Mouse (Mus musculus) heart, embryonic 16.5 days (tissue): Measurements from ENCODE around the gene Slc16a13. TPM values are rescaled to one million over a fixed set of nuclear protein-coding genes. Genes with fewer than 3 reads are reported as not detected.

ENCODE experiments used
- ATAC-seq: fragments of 200-750 bp; cut with Nextera tagmentation; replicated peaks from 2 replicates; pipeline ENCODE4 v1.8.0; 2017; ENCODE audit warnings: moderate number of reproducible peaks; ENCODE audit not compliant: insufficient read depth, low FRiP score; ENCODE audit errors: extremely low read depth
- H3K27ac ChIP-seq: fragments of 300-500 bp; sonication (generic); 2 replicates; pipeline ENCODE4 v1.5.1; 2014; ENCODE audit warnings: mild to moderate bottlenecking, low read length, control low read depth, moderate library complexity
- H3K27me3 ChIP-seq: fragments of 300-500 bp; sonication (generic); 2 replicates; pipeline ENCODE4 v1.6.1; 2014; ENCODE audit warnings: low read length, mixed read lengths; ENCODE audit not compliant: control insufficient read depth, insufficient read depth
- H3K36me3 ChIP-seq: fragments of 300-500 bp; sonication (generic); 2 replicates; pipeline ENCODE4 v1.6.1; 2014; ENCODE audit not compliant: control insufficient read depth, insufficient read depth
- H3K4me1 ChIP-seq: fragments of 300-500 bp; sonication (generic); 2 replicates; pipeline ENCODE4 v1.6.1; 2014; ENCODE audit warnings: low read length, mixed read lengths; ENCODE audit not compliant: control insufficient read depth, insufficient read depth
- H3K4me2 ChIP-seq: fragments of 300-500 bp; sonication (generic); 2 replicates; pipeline ENCODE4 v1.6.1; 2014; ENCODE audit warnings: low read depth, mild to moderate bottlenecking, control low read depth, low read length
- H3K4me3 ChIP-seq: fragments of 300-500 bp; sonication (generic); 2 replicates; pipeline ENCODE4 v1.5.1; 2014; ENCODE audit warnings: mild to moderate bottlenecking, control low read depth, low read length
- H3K9ac ChIP-seq: fragments of 300-500 bp; sonication (generic); 2 replicates; pipeline ENCODE4 v1.6.1; 2014; ENCODE audit warnings: low read length, control low read depth
- H3K9me3 ChIP-seq: fragments of 300-500 bp; sonication (generic); replicated peaks from 2 replicates; pipeline ENCODE4 v1.6.1; 2016; ENCODE audit warnings: low read length; ENCODE audit not compliant: control insufficient read depth
- WGBS: fragments of 180-500 bp; shearing (Covaris S2); extraction: QIAGEN DNeasy Blood & Tissue Kit; methylation state at CpG from one replicate; pipeline ENCODE4 v1.1.7; 2014; 5-methylcytosine and 5-hydroxymethylcytosine counted together
- polyA plus RNA-seq: library from polyadenylated mRNA; unstranded; fragments of >200 nt; fragmentation: Nextera tagmentation; extraction: Ambion mirVana; gene quantifications from 2 replicates; pipeline ENCODE4 v1.2.1, GENCODE M21; 2015

The Slc16a13 gene
- polyA plus RNA-seq, 1 experiment from 2014 or later = 5.6 TPM

- no peak overlapping the region for H3K9ac ChIP-seq
- WGBS = 66% methylated on average over 4 of the region's 4 CpGs
- H3K9me3 ChIP-seq = no peaks in the 10 kb centered on the region
- H3K27ac ChIP-seq = no peak overlapping the region
- peaks cover 41% of the 10 kb centered on the region for H3K27me3 ChIP-seq
- no peak for ATAC-seq
- peaks cover 26% of the 10 kb centered on the region for H3K4me1 ChIP-seq
- no peaks in the 10 kb centered on the region for H3K36me3 ChIP-seq
- H3K4me2 ChIP-seq = no peak overlapping the region
- H3K4me3 ChIP-seq = no peak overlapping the region
Measured at GRCm38 (mm10) chr11:70218039-70218438, 2.8 kb downstream of the Slc16a13 start.

GRCm38 (mm10) chr11:70216103-70216502, 4.8 kb downstream of the Slc16a13 start:
- H3K4me1 ChIP-seq = peaks cover 20% of the 10 kb centered on the region
- ATAC-seq = no peak
- no peaks in the 10 kb centered on the region for H3K9me3 ChIP-seq
- WGBS = 58% methylated on average over 3 of the region's 3 CpGs
- H3K36me3 ChIP-seq = no peaks in the 10 kb centered on the region
- H3K4me3 ChIP-seq = no peak overlapping the region
- H3K27ac ChIP-seq = no peak overlapping the region
- no peak overlapping the region for H3K9ac ChIP-seq
- no peak overlapping the region for H3K4me2 ChIP-seq
- H3K27me3 ChIP-seq = peaks cover 50% of the 10 kb centered on the region

- Histone ChIP-seq H3K27me3 (peaks cover 50% of the 10 kb centered on the region), H3K4me1 (peaks cover 16% of the 10 kb centered on the region), H3K9me3 (no peaks in the 10 kb centered on the region), H3K9ac (no peak overlapping the region), H3K27ac (no peak overlapping the region), H3K4me3 (0 out of 2 replicates have a peak overlapping the region, but pooled peaks have one; percentile 37), H3K4me2 (no peak overlapping the region), H3K36me3 (no peaks in the 10 kb centered on the region)
- no peak for ATAC-seq
- WGBS = 16% methylated on average over 22 of the region's 22 CpGs
Measured at GRCm38 (mm10) chr11:70215301-70215700, 5.6 kb downstream of the Slc16a13 start.

- Histone ChIP-seq H3K4me3 (peak overlapping the region; percentile 37; the same call in 1 of the 2 replicates), H3K4me2 (peak overlapping the region; percentile 62), H3K9me3 (no peaks in the 10 kb centered on the region), H3K36me3 (no peaks in the 10 kb centered on the region), H3K4me1 (peaks cover 13% of the 10 kb centered on the region), H3K9ac (no peak overlapping the region), H3K27ac (no peak overlapping the region), H3K27me3 (peaks cover 50% of the 10 kb centered on the region)
- 5% methylated on average over 18 of the region's 18 CpGs for WGBS
- 0 out of 2 replicates have a peak, but pooled peaks have one; percentile 6 for ATAC-seq
Measured at GRCm38 (mm10) chr11:70214856-70215209, 6.0 kb downstream of the Slc16a13 start.

GRCm38 (mm10) chr11:70214191-70214855, 6.5 kb downstream of the Slc16a13 start:
- peak overlapping the region; percentile 62 for H3K4me2 ChIP-seq
- no peak for ATAC-seq
- H3K9ac ChIP-seq = peak overlapping the region; percentile 59
- peaks cover 13% of the 10 kb centered on the region for H3K4me1 ChIP-seq
- peaks cover 50% of the 10 kb centered on the region for H3K27me3 ChIP-seq
- H3K4me3 ChIP-seq = peak overlapping the region; percentile 37
- no peak overlapping the region for H3K27ac ChIP-seq
- under 1% methylated on average over 46 of the region's 46 CpGs for WGBS
- no peaks in the 10 kb centered on the region for H3K9me3 ChIP-seq
- no peaks in the 10 kb centered on the region for H3K36me3 ChIP-seq

GRCm38 (mm10) chr11:70213736-70214135, 7.1 kb downstream of the Slc16a13 start:
- H3K4me3 ChIP-seq = peak overlapping the region; percentile 37
- H3K27ac ChIP-seq = no peak overlapping the region
- H3K4me1 ChIP-seq = peaks cover 13% of the 10 kb centered on the region
- H3K27me3 ChIP-seq = peaks cover 50% of the 10 kb centered on the region
- WGBS = 10% methylated on average over 25 of the region's 26 CpGs
- peak overlapping the region; percentile 59; the same call in 1 of the 2 replicates for H3K9ac ChIP-seq
- ATAC-seq = no peak
- H3K4me2 ChIP-seq = peak overlapping the region; percentile 62
- no peaks in the 10 kb centered on the region for H3K36me3 ChIP-seq
- H3K9me3 ChIP-seq = no peaks in the 10 kb centered on the region

- peaks cover 13% of the 10 kb centered on the region for H3K4me1 ChIP-seq
- no peak overlapping the region for H3K4me3 ChIP-seq
- H3K9ac ChIP-seq = no peak overlapping the region
- H3K4me2 ChIP-seq = no peak overlapping the region
- no peak for ATAC-seq
- no peak overlapping the region for H3K27ac ChIP-seq
- no peaks in the 10 kb centered on the region for H3K9me3 ChIP-seq
- WGBS = 13% methylated on average over 9 of the region's 9 CpGs
- H3K27me3 ChIP-seq = peaks cover 51% of the 10 kb centered on the region
- no peaks in the 10 kb centered on the region for H3K36me3 ChIP-seq
Measured at GRCm38 (mm10) chr11:70212896-70213295, 8.0 kb downstream of the Slc16a13 start.

- Histone ChIP-seq H3K4me3 (no peak within 1 kb of the TSS; the same call in 1 of the 2 replicates), H3K9me3 (no peaks in the 10 kb centered on the region), H3K27me3 (peaks cover 51% of the 10 kb centered on the region), H3K9ac (no peak within 1 kb of the TSS), H3K36me3 (no peaks in the 10 kb centered on the region), H3K27ac (no peak within 1 kb of the TSS), H3K4me1 (peaks cover 13% of the 10 kb centered on the region), H3K4me2 (no peak within 1 kb of the TSS)
- WGBS = 45% methylated on average over 6 of the region's 6 CpGs
- no peak for ATAC-seq
Measured at GRCm38 (mm10) chr11:70212423-70212822, 8.4 kb downstream of the Slc16a13 start, which contains the start of gene Slc16a11. Gene Slc16a11, plus strand, starts transcription at chr11:70212752.

- no peak overlapping the region for H3K27ac ChIP-seq
- 74% methylated on average over 6 of the region's 6 CpGs for WGBS
- H3K4me3 ChIP-seq = no peak overlapping the region
- ATAC-seq = no peak
- no peak overlapping the region for H3K4me2 ChIP-seq
- no peak overlapping the region for H3K9ac ChIP-seq
- H3K9me3 ChIP-seq = no peaks in the 10 kb centered on the region
- peaks cover 13% of the 10 kb centered on the region for H3K4me1 ChIP-seq
- peaks cover 47% of the 10 kb centered on the region for H3K27me3 ChIP-seq
- no peaks in the 10 kb centered on the region for H3K36me3 ChIP-seq
Measured at GRCm38 (mm10) chr11:70211972-70212371, 8.9 kb downstream of the Slc16a13 start.
